Mouse (Mus musculus): ENCODE data around the gene Hk3.

Gene Hk3

GRCm38 (mm10) chr13:54994576-54994975, 26.6 kb downstream of the Hk3 start:
- H3K4me1 ChIP-seq (replicated peaks; ENCODE audit: low read depth, low read length), result peaks cover 31% of the 10 kb centered on the region
- H3K4me3 ChIP-seq (replicated peaks; ENCODE audit: low read length), result no peak overlapping the region
- no peaks in the 10 kb centered on the region for H3K9me3 ChIP-seq (ENCODE audit: low read length)
- peaks cover 80% of the 10 kb centered on the region for H3K27me3 ChIP-seq (ENCODE audit: insufficient read depth, low read length)
- no peaks in the 10 kb centered on the region for H3K36me3 ChIP-seq (ENCODE audit: insufficient read depth, low read length)
- TF ChIP-seq POU5F1 (IDR thresholded peaks at IDR 0.05; ENCODE audit: borderline replicate concordance, low read length), result no peak
- no peak for TF ChIP-seq NANOG (IDR thresholded peaks at IDR 0.05; ENCODE audit: borderline replicate concordance, low read length)
- TF ChIP-seq CTCF (conservative IDR thresholded peaks at IDR 0.05; ENCODE audit: low read length), result no peak

- H3K36me3 ChIP-seq (ENCODE audit: insufficient read depth, low read length), result no peaks in the 10 kb centered on the region
- no peak for TF ChIP-seq POU5F1 (IDR thresholded peaks at IDR 0.05; ENCODE audit: borderline replicate concordance, low read length)
- no peak for TF ChIP-seq NANOG (IDR thresholded peaks at IDR 0.05; ENCODE audit: borderline replicate concordance, low read length)
- TF ChIP-seq CTCF (conservative IDR thresholded peaks at IDR 0.05; ENCODE audit: low read length), result no peak
- no peak overlapping the region for H3K4me3 ChIP-seq (replicated peaks; ENCODE audit: low read length)
- H3K4me1 ChIP-seq (replicated peaks; ENCODE audit: low read depth, low read length), result peaks cover 26% of the 10 kb centered on the region
- no peaks in the 10 kb centered on the region for H3K9me3 ChIP-seq (ENCODE audit: low read length)
- peaks cover 68% of the 10 kb centered on the region for H3K27me3 ChIP-seq (ENCODE audit: insufficient read depth, low read length)
These were observed 29.0 kb downstream of the Hk3 start for GRCm38 (mm10) chr13:54992215-54992614.

- no peaks in the 10 kb centered on the region for H3K9me3 ChIP-seq (ENCODE audit: low read length)
- peaks cover 10% of the 10 kb centered on the region for H3K4me1 ChIP-seq (replicated peaks; ENCODE audit: low read depth, low read length)
- H3K4me3 ChIP-seq (replicated peaks; ENCODE audit: low read length), result no peak overlapping the region
These were observed 32.9 kb downstream of the Hk3 start for GRCm38 (mm10) chr13:54988181-54988760.

DNA sequence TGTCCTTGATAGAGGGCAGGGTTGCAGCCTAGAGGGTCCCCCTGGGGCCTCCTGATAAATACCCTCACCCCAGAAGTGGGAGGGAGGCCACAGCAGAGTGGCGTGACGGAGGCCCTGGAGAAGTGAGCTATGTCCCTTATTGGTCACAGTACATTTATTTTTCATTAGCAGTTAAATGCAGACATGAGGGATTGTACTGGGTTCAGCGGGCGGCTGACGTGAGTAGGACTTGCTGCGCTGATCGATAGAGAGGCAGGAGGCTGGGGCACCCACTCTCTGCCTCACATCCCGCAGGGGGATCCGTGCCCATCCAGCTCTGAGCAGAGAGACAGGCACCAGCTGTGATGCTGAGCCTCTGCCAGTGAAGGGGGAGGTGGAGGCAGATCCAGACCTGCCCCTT, 33.8 kb downstream of the Hk3 start:
- peaks cover 10% of the 10 kb centered on the region for H3K4me1 ChIP-seq (replicated peaks; ENCODE audit: low read depth, low read length)
- TF ChIP-seq CTCF (conservative IDR thresholded peaks at IDR 0.05; ENCODE audit: low read length) (no peak), NANOG (IDR thresholded peaks at IDR 0.05; ENCODE audit: borderline replicate concordance, low read length) (no peak)

More at GRCm38 (mm10) chr13:54988181-54988760, 32.9 kb downstream of the Hk3 start:
- TF ChIP-seq POU5F1 (IDR thresholded peaks at IDR 0.05; ENCODE audit: borderline replicate concordance, low read length) (no peak), NANOG (IDR thresholded peaks at IDR 0.05; ENCODE audit: borderline replicate concordance, low read length) (no peak), CTCF (conservative IDR thresholded peaks at IDR 0.05; ENCODE audit: low read length) (no peak)
- Histone ChIP-seq H3K36me3 (ENCODE audit: insufficient read depth, low read length) (no peaks in the 10 kb centered on the region), H3K27me3 (ENCODE audit: insufficient read depth, low read length) (peaks cover 37% of the 10 kb centered on the region)

GRCm38 (mm10) chr13:54983614-54984013, 37.6 kb downstream of the Hk3 start:
- H3K36me3 ChIP-seq (ENCODE audit: insufficient read depth, low read length), result no peaks in the 10 kb centered on the region
- TF ChIP-seq NANOG (IDR thresholded peaks at IDR 0.05; ENCODE audit: borderline replicate concordance, low read length) (no peak), CTCF (conservative IDR thresholded peaks at IDR 0.05; ENCODE audit: low read length) (peak; percentile 39), POU5F1 (IDR thresholded peaks at IDR 0.05; ENCODE audit: borderline replicate concordance, low read length) (no peak)
- H3K4me1 ChIP-seq (replicated peaks; ENCODE audit: low read depth, low read length), result peaks cover 13% of the 10 kb centered on the region
- H3K9me3 ChIP-seq (ENCODE audit: low read length), result no peaks in the 10 kb centered on the region
- no peak overlapping the region for H3K4me3 ChIP-seq (replicated peaks; ENCODE audit: low read length)
- peaks cover 20% of the 10 kb centered on the region for H3K27me3 ChIP-seq (ENCODE audit: insufficient read depth, low read length)

More for the DNA sequence above, 33.8 kb downstream of the Hk3 start:
- Histone ChIP-seq H3K9me3 (ENCODE audit: low read length) (no peaks in the 10 kb centered on the region), H3K27me3 (ENCODE audit: insufficient read depth, low read length) (peaks cover 30% of the 10 kb centered on the region), H3K36me3 (ENCODE audit: insufficient read depth, low read length) (no peaks in the 10 kb centered on the region), H3K4me3 (replicated peaks; ENCODE audit: low read length) (no peak overlapping the region)

DNA sequence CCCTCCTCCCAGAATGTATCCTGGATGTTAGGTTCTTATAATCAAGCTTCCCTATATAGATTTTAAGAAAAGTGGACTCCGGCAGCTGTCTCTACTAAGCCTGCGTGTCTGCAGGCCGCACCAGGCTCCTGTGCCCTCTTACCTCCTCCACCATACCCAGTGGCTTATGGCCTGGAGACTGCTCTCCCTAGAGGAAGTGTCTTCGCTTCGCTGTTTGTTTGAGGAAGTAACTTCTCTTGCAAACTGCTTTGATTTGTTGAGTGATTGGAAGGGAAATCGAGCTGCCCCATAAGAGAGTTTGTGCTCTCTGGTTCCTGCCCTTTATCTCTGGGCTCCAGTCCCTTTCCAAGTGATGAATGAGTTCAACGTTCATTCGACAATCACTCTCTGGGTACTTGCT, 38.2 kb downstream of the Hk3 start:
- H3K4me3 ChIP-seq (replicated peaks; ENCODE audit: low read length), result no peak overlapping the region

GRCm38 (mm10) chr13:54980957-54981356, 40.2 kb downstream of the Hk3 start:
- Histone ChIP-seq H3K4me1 (replicated peaks; ENCODE audit: low read depth, low read length) (peaks cover 11% of the 10 kb centered on the region), H3K36me3 (ENCODE audit: insufficient read depth, low read length) (no peaks in the 10 kb centered on the region), H3K27me3 (ENCODE audit: insufficient read depth, low read length) (peaks cover 13% of the 10 kb centered on the region), H3K9me3 (ENCODE audit: low read length) (no peaks in the 10 kb centered on the region), H3K4me3 (replicated peaks; ENCODE audit: low read length) (no peak overlapping the region)
- TF ChIP-seq CTCF (conservative IDR thresholded peaks at IDR 0.05; ENCODE audit: low read length) (no peak), POU5F1 (IDR thresholded peaks at IDR 0.05; ENCODE audit: borderline replicate concordance, low read length) (no peak), NANOG (IDR thresholded peaks at IDR 0.05; ENCODE audit: borderline replicate concordance, low read length) (no peak)

More for the DNA sequence above, 38.2 kb downstream of the Hk3 start:
- Histone ChIP-seq H3K27me3 (ENCODE audit: insufficient read depth, low read length) (peaks cover 17% of the 10 kb centered on the region), H3K4me1 (replicated peaks; ENCODE audit: low read depth, low read length) (peaks cover 11% of the 10 kb centered on the region), H3K36me3 (ENCODE audit: insufficient read depth, low read length) (no peaks in the 10 kb centered on the region), H3K9me3 (ENCODE audit: low read length) (no peaks in the 10 kb centered on the region)
- TF ChIP-seq NANOG (IDR thresholded peaks at IDR 0.05; ENCODE audit: borderline replicate concordance, low read length) (no peak), POU5F1 (IDR thresholded peaks at IDR 0.05; ENCODE audit: borderline replicate concordance, low read length) (no peak), CTCF (conservative IDR thresholded peaks at IDR 0.05; ENCODE audit: low read length) (no peak)

DNA sequence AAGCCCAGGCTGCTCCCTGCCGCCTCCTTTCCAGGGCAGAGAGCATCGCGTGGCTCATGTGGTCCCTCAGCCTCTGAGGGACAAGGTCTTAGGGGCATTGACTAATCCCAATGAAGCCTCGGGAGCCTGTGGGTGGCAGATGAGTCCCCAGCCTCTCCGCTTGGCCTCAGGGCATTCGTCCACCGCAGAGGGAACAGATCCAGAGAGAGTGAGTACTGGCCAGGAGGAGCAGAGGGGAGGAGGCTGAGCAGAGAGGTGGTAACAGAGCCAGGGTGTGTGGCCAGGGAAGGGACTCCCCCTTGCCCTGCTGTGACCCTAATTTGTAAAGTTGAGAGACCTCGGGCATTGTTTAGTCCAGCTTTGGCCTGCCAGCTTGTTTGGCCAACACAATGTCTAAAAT, 42.4 kb downstream of the Hk3 start:
- H3K4me1 ChIP-seq (replicated peaks; ENCODE audit: low read depth, low read length), result peaks cover 18% of the 10 kb centered on the region
- H3K4me3 ChIP-seq (replicated peaks; ENCODE audit: low read length), result no peak overlapping the region
- H3K9me3 ChIP-seq (ENCODE audit: low read length), result no peaks in the 10 kb centered on the region
- TF ChIP-seq POU5F1 (IDR thresholded peaks at IDR 0.05; ENCODE audit: borderline replicate concordance, low read length) (no peak), CTCF (conservative IDR thresholded peaks at IDR 0.05; ENCODE audit: low read length) (no peak), NANOG (IDR thresholded peaks at IDR 0.05; ENCODE audit: borderline replicate concordance, low read length) (no peak)
- H3K36me3 ChIP-seq (ENCODE audit: insufficient read depth, low read length), result no peaks in the 10 kb centered on the region
- peaks cover 13% of the 10 kb centered on the region; the same call in 1 of the 2 replicates for H3K27me3 ChIP-seq (ENCODE audit: insufficient read depth, low read length)

DNA sequence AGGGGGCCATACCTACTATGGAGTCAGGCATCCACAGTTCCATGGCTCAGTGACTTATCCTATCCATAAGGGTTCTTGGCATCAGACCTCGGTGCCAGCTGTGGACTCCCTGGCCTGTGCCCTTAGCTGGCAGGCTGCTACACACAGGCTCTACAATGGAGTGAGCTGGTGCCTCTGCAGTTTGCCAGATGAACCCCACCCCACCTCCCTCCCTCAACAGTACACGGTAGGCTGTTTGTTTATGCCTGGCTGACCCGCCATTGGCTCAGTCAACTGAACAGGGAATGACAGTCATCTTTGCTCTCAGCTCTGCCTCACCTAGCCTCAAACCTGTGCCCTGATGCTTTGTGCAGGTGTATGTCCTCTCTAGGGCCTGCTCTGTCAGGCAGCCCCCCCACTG, 45.6 kb downstream of the Hk3 start:
- no peak overlapping the region for H3K4me3 ChIP-seq (replicated peaks; ENCODE audit: low read length)
- peaks cover 29% of the 10 kb centered on the region for H3K27me3 ChIP-seq (ENCODE audit: insufficient read depth, low read length)
- peaks cover 19% of the 10 kb centered on the region for H3K4me1 ChIP-seq (replicated peaks; ENCODE audit: low read depth, low read length)
- no peaks in the 10 kb centered on the region for H3K36me3 ChIP-seq (ENCODE audit: insufficient read depth, low read length)
- TF ChIP-seq CTCF (conservative IDR thresholded peaks at IDR 0.05; ENCODE audit: low read length) (no peak), NANOG (IDR thresholded peaks at IDR 0.05; ENCODE audit: borderline replicate concordance, low read length) (no peak), POU5F1 (IDR thresholded peaks at IDR 0.05; ENCODE audit: borderline replicate concordance, low read length) (no peak)
- no peaks in the 10 kb centered on the region for H3K9me3 ChIP-seq (ENCODE audit: low read length)
